Mouse (Mus musculus): Measurements from ENCODE around the gene Mrpl9.

GRCm38 (mm10) chr3:94405561-94405960 is 37.6 kb upstream of the Mrpl9 start:
- TF ChIP-seq CTCF (IDR thresholded peaks at IDR 0.05; ENCODE audit: borderline replicate concordance, extremely low read depth, insufficient read depth, insufficient read length): no peak
- no peak for TF ChIP-seq POLR2A (IDR thresholded peaks at IDR 0.05; ENCODE audit: borderline replicate concordance, extremely low read depth, insufficient read depth, insufficient read length, poor library complexity, severe bottlenecking)

Data from brain, embryonic 14.5 days (tissue).